Mouse (Mus musculus) forebrain, embryonic 11.5 days (tissue): Measurements from ENCODE around the gene Dpp8. TPM values are rescaled to one million over a fixed set of nuclear protein-coding genes. Genes with fewer than 3 reads are reported as not detected.
A peak's percentile ranks its signal among the peaks of the same experiment; 100 is the strongest.

Source experiments
- ATAC-seq: fragments of 200-750 bp; cut with Nextera tagmentation; replicated peaks from 2 replicates; pipeline ENCODE4 v1.8.0; 2017; ENCODE audit warnings: moderate TSS enrichment; ENCODE audit not compliant: low FRiP score
- DNase-seq: peaks from one replicate; pipeline ENCODE4 v3.0.0-alpha.2; 2017; ENCODE audit warnings: low spot score
- H3K27ac ChIP-seq: fragments of 300-500 bp; sonication (generic); 2 replicates; pipeline ENCODE4 v1.5.1; 2014; ENCODE audit warnings: low read depth, low read length
- H3K27me3 ChIP-seq: fragments of 300-500 bp; sonication (generic); 2 replicates; pipeline ENCODE4 v1.6.1; 2014; ENCODE audit warnings: mild to moderate bottlenecking, low read length, mixed read lengths; ENCODE audit not compliant: control insufficient read depth, insufficient read depth
- H3K36me3 ChIP-seq: fragments of 300-500 bp; sonication (generic); 2 replicates; pipeline ENCODE4 v1.6.1; 2014; ENCODE audit warnings: mild to moderate bottlenecking, low read length, moderate library complexity, mixed read lengths; ENCODE audit not compliant: control insufficient read depth, insufficient read depth
- H3K4me1 ChIP-seq: fragments of 300-500 bp; sonication (generic); replicated peaks from 2 replicates; pipeline ENCODE4 v1.6.1; 2014; ENCODE audit warnings: low read length, mixed read lengths; ENCODE audit not compliant: control insufficient read depth, insufficient read depth
- H3K4me2 ChIP-seq: fragments of 300-500 bp; sonication (generic); 2 replicates; pipeline ENCODE4 v1.6.1; 2014; ENCODE audit warnings: low read depth, mild to moderate bottlenecking, low read length, moderate library complexity, mixed read lengths; ENCODE audit not compliant: severe bottlenecking
- H3K4me3 ChIP-seq: fragments of 300-500 bp; sonication (generic); 2 replicates; pipeline ENCODE4 v1.5.1; 2014; ENCODE audit warnings: low read depth, low read length
- H3K9ac ChIP-seq: fragments of 300-500 bp; sonication (generic); 2 replicates; pipeline ENCODE4 v1.6.1; 2014; ENCODE audit warnings: low read length
- H3K9me3 ChIP-seq: fragments of 300-500 bp; sonication (generic); 2 replicates; pipeline ENCODE4 v1.6.1; 2016; ENCODE audit warnings: low read length, mixed read lengths; ENCODE audit not compliant: control insufficient read depth
- WGBS: fragments of 180-500 bp; shearing (Covaris S2); extraction: QIAGEN DNeasy Blood & Tissue Kit; methylation state at CpG from one replicate; pipeline ENCODE4 v1.1.7; 2014; 5-methylcytosine and 5-hydroxymethylcytosine counted together
- polyA plus RNA-seq: library from polyadenylated mRNA; unstranded; fragments of >200 nt; fragmentation: Nextera tagmentation; extraction: Ambion mirVana; gene quantifications from 2 replicates; pipeline ENCODE4 v1.2.1, GENCODE M21; 2014

Gene Dpp8
- polyA plus RNA-seq, 1 experiment from 2014 or later: 43.9 TPM

DNA sequence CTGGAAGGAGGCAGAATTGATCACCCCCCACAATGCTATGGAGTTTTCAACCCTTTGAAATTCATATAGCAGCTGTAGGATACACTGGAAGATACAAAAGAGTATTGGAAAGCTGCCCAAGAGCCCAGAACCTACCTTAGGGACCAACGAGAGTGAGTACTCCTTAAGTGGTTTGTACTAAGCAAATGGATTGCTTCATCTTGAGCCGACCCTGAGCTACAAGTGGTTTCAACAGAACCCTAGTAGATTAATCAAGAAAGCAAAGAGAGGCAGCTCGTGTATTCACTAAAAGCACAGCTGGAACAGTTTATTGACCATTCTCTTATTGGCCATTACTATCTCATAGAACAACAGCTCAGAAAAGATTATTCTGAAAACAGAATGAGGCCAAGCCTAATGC, 13.1 kb upstream of the Dpp8 start:
- H3K27me3 ChIP-seq: 0 out of 2 replicates have a peak, but pooled peaks cover 3% of the 10 kb centered on the region
- H3K4me3 ChIP-seq: no peak overlapping the region
- no peaks in the 10 kb centered on the region for H3K36me3 ChIP-seq
- H3K9ac ChIP-seq: no peak overlapping the region
- no peak overlapping the region for H3K27ac ChIP-seq
- no peak for ATAC-seq
- no peak overlapping the region for H3K4me2 ChIP-seq
- WGBS: 71% methylated on average over 3 of the region's 3 CpGs
- no peak for DNase-seq
- no peaks in the 10 kb centered on the region for H3K9me3 ChIP-seq
- peaks cover 17% of the 10 kb centered on the region for H3K4me1 ChIP-seq

DNA sequence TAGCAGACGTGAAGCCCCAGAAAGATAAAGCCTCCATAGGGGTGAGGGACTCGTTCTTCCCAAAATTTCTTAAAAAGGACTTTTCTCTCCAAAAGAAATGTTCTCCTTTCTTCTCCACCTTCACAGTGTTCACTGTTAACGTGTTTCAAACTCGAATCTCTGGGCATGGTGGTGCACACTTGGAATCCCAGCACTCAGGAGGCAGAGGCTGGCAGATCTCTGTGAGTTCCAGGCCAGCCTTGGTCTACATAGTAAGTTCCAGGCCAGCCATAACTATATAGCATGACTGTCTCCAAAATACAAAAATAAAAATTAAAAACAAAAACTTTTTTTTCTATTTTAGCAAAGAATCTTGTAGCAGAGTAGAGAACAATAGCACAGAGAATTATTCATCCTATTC, 12.1 kb upstream of the Dpp8 start:
- H3K9ac ChIP-seq: no peak overlapping the region; the same call in 1 of the 2 replicates
- H3K36me3 ChIP-seq: no peaks in the 10 kb centered on the region
- peak overlapping the region; percentile 69 for H3K4me3 ChIP-seq
- no peak overlapping the region for H3K27ac ChIP-seq
- 79% methylated on average over 4 of the region's 4 CpGs for WGBS
- ATAC-seq (no peak), DNase-seq (no peak)
- no peaks in the 10 kb centered on the region for H3K9me3 ChIP-seq
- H3K4me2 ChIP-seq: peak overlapping the region; percentile 80
- peaks cover 17% of the 10 kb centered on the region for H3K4me1 ChIP-seq
- 0 out of 2 replicates have a peak, but pooled peaks cover 3% of the 10 kb centered on the region for H3K27me3 ChIP-seq

DNA sequence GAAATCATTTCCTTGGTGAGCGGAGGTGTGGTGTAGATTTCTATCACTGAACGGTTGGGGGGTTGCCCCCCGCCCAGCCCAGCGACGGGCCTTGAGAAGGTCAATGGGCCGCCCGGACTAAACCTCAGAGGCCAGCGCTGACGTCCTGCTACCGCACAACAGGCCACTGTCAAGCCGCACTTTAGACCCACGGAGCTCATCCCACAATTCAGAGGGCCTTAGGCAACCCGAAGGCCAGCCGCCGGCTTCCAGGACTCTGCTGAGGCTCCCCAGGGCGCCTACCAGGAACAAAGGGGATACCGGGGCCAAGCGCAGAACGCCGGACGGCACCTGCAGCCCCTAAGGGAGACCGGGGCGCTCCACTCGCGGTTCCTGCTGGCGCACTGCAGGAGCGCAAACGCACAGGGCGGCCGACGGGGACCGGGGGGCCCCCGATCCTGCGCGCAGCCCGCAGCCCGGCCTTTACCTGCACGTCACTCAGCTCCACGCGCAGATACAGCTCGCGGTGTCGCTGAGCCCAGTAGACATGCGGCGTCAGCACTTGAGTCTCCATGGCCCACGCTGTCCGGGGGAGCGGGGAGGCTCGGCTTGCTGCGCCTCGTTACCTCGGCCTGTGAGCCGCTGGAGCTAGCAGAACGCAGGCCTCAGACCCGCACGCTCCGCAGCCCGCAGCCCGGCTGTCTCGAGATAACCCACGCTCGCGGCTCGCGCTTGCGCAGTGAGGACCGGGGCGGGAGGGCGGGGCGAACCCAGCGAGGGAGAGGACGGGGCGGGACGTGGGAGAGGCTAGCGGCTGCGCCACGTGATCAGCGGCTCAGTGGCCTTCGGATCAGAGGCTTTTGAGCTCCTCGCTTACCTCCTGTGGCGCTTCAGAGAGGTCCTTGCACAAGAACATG, 11.0 kb upstream of the Dpp8 start, which contains the start of gene Hacd3:
TSS of gene Hacd3 (minus strand) at position 703 of the 896 bp plus-strand sequence.
- ATAC-seq (peak; percentile 96), DNase-seq (peak; percentile 97)
- Histone ChIP-seq H3K4me2 (peak within 1 kb of the TSS; percentile 80), H3K4me1 (peaks cover 17% of the 10 kb centered on the region), H3K27ac (peak within 1 kb of the TSS; percentile 71), H3K9ac (peak within 1 kb of the TSS; percentile 87), H3K9me3 (no peaks in the 10 kb centered on the region), H3K27me3 (0 out of 2 replicates have a peak, but pooled peaks cover 3% of the 10 kb centered on the region), H3K4me3 (peak within 1 kb of the TSS; percentile 69), H3K36me3 (no peaks in the 10 kb centered on the region)
- WGBS: under 1% methylated on average over 72 of the region's 81 CpGs

DNA sequence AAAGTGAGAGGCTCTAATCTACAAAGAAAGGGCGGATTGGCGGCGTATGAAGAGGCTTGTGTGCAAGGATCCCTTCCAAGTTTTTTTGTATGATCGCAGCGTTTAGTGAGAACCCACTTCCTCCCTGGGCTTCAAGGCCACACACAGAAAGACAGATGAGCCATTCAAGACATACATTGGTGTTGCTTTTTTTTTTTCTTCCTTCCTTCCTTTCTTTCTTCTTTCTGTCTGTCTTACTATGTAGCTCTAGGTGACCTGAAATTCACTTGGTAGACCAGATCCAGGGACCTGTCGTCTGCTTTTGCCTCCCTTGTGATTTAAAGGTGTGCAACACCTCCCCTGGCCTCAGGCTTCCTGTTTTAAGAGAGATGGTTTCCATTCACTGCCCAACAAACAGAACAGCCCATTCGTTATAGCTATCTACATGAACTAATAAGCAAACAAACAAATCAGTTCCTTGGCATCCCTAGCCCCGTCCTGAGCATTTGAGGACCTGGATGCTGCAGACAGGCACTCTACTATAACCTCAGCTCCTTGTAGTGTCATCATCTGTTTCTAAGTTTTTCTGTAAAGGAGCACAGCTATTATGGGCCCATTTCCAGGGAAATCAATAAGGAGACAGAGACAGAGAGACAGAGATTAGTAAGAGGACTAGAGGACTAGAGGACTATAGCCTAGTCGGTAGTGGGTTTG, 10.2 kb upstream of the Dpp8 start:
- Histone ChIP-seq H3K9me3 (no peaks in the 10 kb centered on the region), H3K27me3 (0 out of 2 replicates have a peak, but pooled peaks cover 3% of the 10 kb centered on the region), H3K4me2 (peak overlapping the region; percentile 80), H3K27ac (peak overlapping the region; percentile 71), H3K4me3 (peak overlapping the region; percentile 69), H3K9ac (peak overlapping the region; percentile 87), H3K36me3 (no peaks in the 10 kb centered on the region), H3K4me1 (peaks cover 17% of the 10 kb centered on the region)
- ATAC-seq (no peak), DNase-seq (no peak)
- 17% methylated on average over 9 of the region's 9 CpGs for WGBS

DNA sequence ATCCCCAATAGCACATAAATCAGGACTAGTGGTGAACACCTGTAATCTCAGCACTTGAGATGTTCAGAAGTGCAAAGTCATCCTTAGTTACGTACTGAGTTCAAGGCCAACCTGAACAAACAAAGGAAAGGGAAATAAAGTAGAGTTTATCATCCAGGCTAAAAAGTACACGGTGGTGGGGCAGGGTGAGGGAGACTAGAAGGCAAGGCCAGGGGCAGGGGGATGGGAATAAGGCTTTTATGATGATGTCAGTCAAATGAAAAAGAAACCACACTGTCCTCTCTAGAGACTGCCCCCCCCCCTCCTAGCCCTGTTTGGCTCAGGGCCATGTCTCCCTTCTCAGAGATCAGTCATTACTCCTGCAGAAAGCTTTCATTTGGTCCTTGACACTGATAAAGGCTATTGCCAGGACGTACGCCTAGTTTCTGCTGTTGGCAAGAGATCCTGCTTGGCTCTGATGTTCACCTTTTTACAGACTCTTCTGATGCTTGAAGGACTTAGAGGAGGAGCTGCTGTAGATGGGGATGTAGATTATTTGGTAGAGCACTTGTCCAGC, 9.6 kb upstream of the Dpp8 start:
- no peak overlapping the region for H3K4me3 ChIP-seq
- H3K4me2 ChIP-seq: no peak overlapping the region
- WGBS: 80% methylated on average over 4 of the region's 4 CpGs
- no peak overlapping the region; the same call in 1 of the 2 replicates for H3K27ac ChIP-seq
- no peak for ATAC-seq
- no peaks in the 10 kb centered on the region for H3K36me3 ChIP-seq
- 0 out of 2 replicates have a peak, but pooled peaks cover 3% of the 10 kb centered on the region for H3K27me3 ChIP-seq
- no peaks in the 10 kb centered on the region for H3K9me3 ChIP-seq
- peak overlapping the region; percentile 87; the same call in 1 of the 2 replicates for H3K9ac ChIP-seq
- H3K4me1 ChIP-seq: peaks cover 17% of the 10 kb centered on the region
- no peak for DNase-seq

DNA sequence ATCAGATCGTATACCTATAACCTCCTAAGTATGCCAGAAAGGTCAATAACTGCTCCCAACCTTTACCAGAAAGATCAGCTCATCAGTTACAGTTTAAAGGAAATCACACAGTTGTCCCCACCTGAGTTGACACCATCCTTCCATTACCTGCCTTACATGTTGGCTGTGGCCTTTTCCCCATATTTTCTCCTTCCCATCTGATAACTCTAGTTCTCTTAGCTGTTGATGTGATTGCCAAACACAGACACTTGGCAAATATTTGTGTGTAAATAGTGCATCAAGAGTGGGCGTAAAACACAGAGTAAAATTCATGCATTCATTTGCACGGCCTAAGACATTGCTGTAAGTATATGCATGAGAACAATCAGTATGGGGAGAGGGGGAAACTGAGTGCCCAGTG, 8.8 kb upstream of the Dpp8 start:
- Histone ChIP-seq H3K27me3 (0 out of 2 replicates have a peak, but pooled peaks cover 3% of the 10 kb centered on the region), H3K9me3 (no peaks in the 10 kb centered on the region), H3K27ac (no peak overlapping the region), H3K4me3 (no peak overlapping the region), H3K36me3 (no peaks in the 10 kb centered on the region), H3K4me2 (no peak overlapping the region), H3K9ac (no peak overlapping the region), H3K4me1 (peaks cover 17% of the 10 kb centered on the region)
- no peak for ATAC-seq
- no peak for DNase-seq
- WGBS: 94% methylated on average over 3 of the region's 3 CpGs

DNA sequence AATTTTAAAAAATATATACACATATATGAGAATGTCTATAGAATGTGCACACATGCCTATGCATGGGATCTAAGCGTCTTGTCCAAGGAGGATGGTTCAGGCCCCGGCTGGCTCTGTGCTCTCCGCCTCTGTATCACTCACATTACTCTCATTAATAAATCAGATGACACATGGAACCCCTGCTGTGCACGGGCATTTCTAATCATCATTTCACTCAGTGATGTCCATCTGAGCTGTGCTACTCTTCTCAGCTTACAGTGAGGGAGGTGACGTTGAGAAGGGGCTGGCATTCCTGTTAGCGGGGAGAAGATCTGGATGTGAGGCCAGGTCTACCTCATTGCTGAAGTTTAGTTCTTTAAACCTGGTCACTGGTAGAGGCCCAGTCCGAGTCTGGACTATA, 5.0 kb upstream of the Dpp8 start:
- H3K36me3 ChIP-seq: no peaks in the 10 kb centered on the region
- no peak for DNase-seq
- H3K4me2 ChIP-seq: no peak overlapping the region
- H3K27ac ChIP-seq: no peak overlapping the region
- H3K9ac ChIP-seq: no peak overlapping the region
- peaks cover 4% of the 10 kb centered on the region for H3K4me1 ChIP-seq
- H3K4me3 ChIP-seq: no peak overlapping the region
- H3K9me3 ChIP-seq: no peaks in the 10 kb centered on the region
- no peak for ATAC-seq
- H3K27me3 ChIP-seq: 0 out of 2 replicates have a peak, but pooled peaks cover 3% of the 10 kb centered on the region
- 90% methylated on average over 7 of the region's 7 CpGs for WGBS

DNA sequence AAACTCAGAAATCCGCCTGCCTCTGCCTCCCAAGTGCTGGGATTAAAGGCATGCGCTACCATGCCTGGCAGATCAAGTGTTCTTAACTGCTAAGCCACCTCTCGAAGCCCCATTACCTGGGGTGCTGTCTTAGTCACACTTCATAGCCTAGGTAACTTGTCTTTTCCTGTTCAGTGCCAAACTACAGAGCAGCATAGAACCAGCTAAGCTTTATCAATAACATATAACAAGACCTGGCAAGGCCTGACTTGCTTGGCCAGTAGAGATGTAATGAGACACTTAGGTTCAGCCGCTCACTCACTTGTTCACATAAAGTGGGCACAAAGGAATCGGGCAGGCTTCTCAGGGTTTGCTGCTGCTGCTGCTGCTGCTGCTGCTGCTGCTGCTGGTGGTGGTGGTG, 3.9 kb upstream of the Dpp8 start:
- Histone ChIP-seq H3K36me3 (no peaks in the 10 kb centered on the region), H3K4me3 (no peak overlapping the region), H3K27ac (no peak overlapping the region), H3K4me1 (peaks cover 7% of the 10 kb centered on the region; the same call in 1 of the 2 replicates), H3K9me3 (no peaks in the 10 kb centered on the region), H3K27me3 (0 out of 2 replicates have a peak, but pooled peaks cover 3% of the 10 kb centered on the region), H3K4me2 (no peak overlapping the region), H3K9ac (no peak overlapping the region)
- ATAC-seq (no peak), DNase-seq (no peak)
- 93% methylated on average over 5 of the region's 5 CpGs for WGBS
